In genomic region chr10:42501775-42502348, GRCm38 (mm10) we compare ENCODE assay signal across 8 mouse cellular contexts. TPM values are rescaled to one million over a fixed set of nuclear protein-coding genes. Genes with fewer than 3 reads are reported as not detected.
A peak's percentile ranks its signal among the peaks of the same experiment; 100 is the strongest.
DNase-seq lines count a peak whose midpoint lies in the region; ATAC-seq and TF ChIP-seq lines count a peak whose summit lies in the region.

Gene Snx3 (plus strand): TSS chr10:42502030.

- H3K9ac ChIP-seq in ES-Bruce4 (ENCODE audit: low read depth, poor library complexity, severe bottlenecking): peak within 1 kb of the TSS; percentile 95
- H3K9ac ChIP-seq in forebrain, embryonic 14.5 days (ENCODE audit: low read length): peak within 1 kb of the TSS; percentile 95
- H3K9ac ChIP-seq in neural tube, embryonic 15.5 days (replicated peaks): peak within 1 kb of the TSS; percentile 93

- TF ChIP-seq CTCF in ES-Bruce4 (IDR thresholded peaks at IDR 0.05; ENCODE audit: low read depth, low read length): no peak

- no peaks in the 10 kb centered on the region for H3K27me3 ChIP-seq in ES-Bruce4 (ENCODE audit: control insufficient read depth, insufficient read depth, low read length, poor library complexity, severe bottlenecking)
- H3K27me3 ChIP-seq in forebrain, embryonic 14.5 days (replicated peaks; ENCODE audit: control insufficient read depth, insufficient read depth, low read length): no peaks in the 10 kb centered on the region
- H3K27me3 ChIP-seq in neural tube, embryonic 15.5 days (replicated peaks): no peaks in the 10 kb centered on the region

- H3K4me3 ChIP-seq in ES-Bruce4 (ENCODE audit: low read depth, low read length): peak within 1 kb of the TSS; percentile 85
- H3K4me3 ChIP-seq in forebrain, embryonic 14.5 days (ENCODE audit: low read depth, low read length): peak within 1 kb of the TSS; percentile 93
- peak within 1 kb of the TSS; percentile 93 for H3K4me3 ChIP-seq in neural tube, embryonic 15.5 days (replicated peaks)

- intact Hi-C loops in heart, postnatal 14 days (cut with DNase I): loop anchor here (2.0 to 5.0 kb wide), 2 partner anchors 23 to 45 kb away; partner anchors contain the start of gene Afg1l

- H3K9me3 ChIP-seq in ES-Bruce4 (replicated peaks; ENCODE audit: control insufficient read depth, insufficient read depth, low read length, poor library complexity, severe bottlenecking): no peaks in the 10 kb centered on the region
- no peaks in the 10 kb centered on the region for H3K9me3 ChIP-seq in forebrain, embryonic 14.5 days (replicated peaks; ENCODE audit: control insufficient read depth, low read length)
- H3K9me3 ChIP-seq in neural tube, embryonic 15.5 days (replicated peaks): no peaks in the 10 kb centered on the region

- H3K4me1 ChIP-seq in ES-Bruce4 (ENCODE audit: control insufficient read depth, insufficient read depth, low read length): no peaks in the 10 kb centered on the region
- H3K4me1 ChIP-seq in forebrain, embryonic 14.5 days (ENCODE audit: control insufficient read depth, insufficient read depth, low read length): peaks cover 10% of the 10 kb centered on the region
- peaks cover 14% of the 10 kb centered on the region for H3K4me1 ChIP-seq in neural tube, embryonic 15.5 days

- H3K4me2 ChIP-seq in forebrain, embryonic 14.5 days (ENCODE audit: low read length): peak within 1 kb of the TSS; percentile 80
- H3K4me2 ChIP-seq in neural tube, embryonic 15.5 days: peak within 1 kb of the TSS; percentile 70

- ATAC-seq in cerebellum, adult (ENCODE audit: insufficient number of reproducible peaks, low FRiP score, low TSS enrichment): peak; percentile 95
- peak; percentile 97 for ATAC-seq in forebrain, embryonic 14.5 days
- peak; percentile 96 for ATAC-seq in neural tube, embryonic 15.5 days (ENCODE audit: low FRiP score)

- peak; percentile 97 for DNase-seq in forebrain, embryonic 14.5 days (ENCODE audit: low spot score)
- DNase-seq in heart, postnatal 14 days: peak; percentile 97 to 98
- peak; percentile 98 for DNase-seq in layer of hippocampus, adult 11-12 months (ENCODE audit: low spot score)
- DNase-seq in lung, adult 18-20 months: peak; percentile 98
- DNase-seq in thymus, adult 18-20 months: peak; percentile 95 to 97

- H3K36me3 ChIP-seq in ES-Bruce4 (ENCODE audit: control insufficient read depth, insufficient read depth, low read length, poor library complexity, severe bottlenecking): peaks cover 2% of the 10 kb centered on the region
- H3K36me3 ChIP-seq in forebrain, embryonic 14.5 days (ENCODE audit: control insufficient read depth, insufficient read depth, low read length): 0 out of 2 replicates have a peak, but pooled peaks cover 2% of the 10 kb centered on the region
- H3K36me3 ChIP-seq in neural tube, embryonic 15.5 days: no peaks in the 10 kb centered on the region

- peak; percentile 80 for TF ChIP-seq POLR2A in ES-Bruce4 (IDR thresholded peaks at IDR 0.05; ENCODE audit: insufficient read depth, low read length)

- no peak for TF ChIP-seq EP300 in ES-Bruce4 (IDR thresholded peaks at IDR 0.05; ENCODE audit: insufficient read depth, low read depth, low read length)

- H3K27ac ChIP-seq in ES-Bruce4 (ENCODE audit: insufficient read depth, low read length): peak within 1 kb of the TSS; percentile 93
- peak within 1 kb of the TSS; percentile 97 for H3K27ac ChIP-seq in forebrain, embryonic 14.5 days (ENCODE audit: low read depth, low read length)
- H3K27ac ChIP-seq in neural tube, embryonic 15.5 days (replicated peaks): peak within 1 kb of the TSS; percentile 97

- under 1% methylated on average over 68 of the region's 68 CpGs for WGBS in forebrain, embryonic 14.5 days
- WGBS in neural tube, embryonic 15.5 days: under 1% methylated on average over 68 of the region's 68 CpGs

RNA-seq across cellular contexts. Expression of gene Snx3, which starts in this region (rescaled TPM):
- 190 and 194 TPM in 2 replicates for polyA plus RNA-seq in ES-Bruce4 (2011; ENCODE audit: insufficient read depth, insufficient read length, low read depth, missing spikeins)
- polyA plus RNA-seq in forebrain, embryonic 14.5 days (2014; fragmentation: Nextera tagmentation; extraction: Ambion mirVana): 242 and 277 TPM in 2 replicates
- total RNA-seq in heart, postnatal 14 days (2021): 100 to 1,000 TPM; 169 to 184 TPM
- polyA plus RNA-seq in neural tube, embryonic 15.5 days (2015; fragmentation: Nextera tagmentation; extraction: Ambion mirVana): 346 and 374 TPM in 2 replicates

Comparison
In these comparisons a context has a peak if more than half of its experiments do, and no peak if none do; other contexts are left out.
1. Peak in every context shown above with its lines: DNase-seq, ATAC-seq, H3K4me3 ChIP-seq and H3K27ac ChIP-seq.